Mouse (Mus musculus): ENCODE results near the gene Ergic3. TPM values are rescaled to one million over a fixed set of nuclear protein-coding genes. Genes with fewer than 3 reads are reported as not detected.

Ergic3 gene
- 84.0 and 97.9 TPM in 2 replicates for total RNA-seq (2017)

DNA sequence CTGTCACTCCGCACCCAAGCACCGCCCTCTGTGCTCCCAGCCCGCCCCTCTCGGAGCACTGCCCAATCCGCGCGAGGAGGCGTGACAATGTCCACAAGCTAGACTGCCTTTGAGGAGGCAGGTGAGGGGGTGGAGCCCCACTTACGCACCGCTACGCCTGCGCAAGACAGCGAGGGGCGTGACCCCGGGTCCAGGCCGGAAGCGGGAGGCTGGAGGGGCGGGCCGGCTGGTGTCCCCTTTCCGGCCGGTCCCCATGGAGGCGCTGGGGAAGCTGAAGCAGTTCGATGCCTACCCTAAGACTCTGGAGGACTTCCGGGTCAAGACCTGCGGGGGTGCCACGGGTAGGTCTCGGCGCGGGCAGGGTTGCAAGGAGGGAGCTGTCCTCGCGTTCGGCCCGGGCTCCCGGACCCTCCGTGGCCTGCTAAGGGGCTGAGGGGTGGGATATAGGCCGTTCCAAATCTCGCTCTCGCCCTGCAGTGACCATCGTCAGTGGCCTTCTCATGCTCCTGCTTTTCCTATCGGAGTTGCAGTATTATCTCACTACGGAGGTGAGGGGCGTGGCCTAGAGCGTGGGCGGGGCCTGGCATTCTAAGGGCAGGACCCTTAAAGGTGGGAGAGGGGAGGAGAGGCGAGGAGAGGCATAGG is at the start of gene Ergic3, which contains the start of gene 6430550D23Rik:
Ergic3 (plus strand) TSS at position 158 of the 645 bp plus-strand sequence.
6430550D23Rik (minus strand) TSS at position 90 of the 645 bp plus-strand sequence.
- ATAC-seq (replicated peaks in 1 of 2; ENCODE audit: insufficient read depth in 1 of 2, low FRiP score in 2 of 2, low TSS enrichment in 1 of 2, low read depth in 1 of 2, poor library complexity in 2 of 2, severe bottlenecking in 2 of 2) = peak; percentile 98 to 99

DNA sequence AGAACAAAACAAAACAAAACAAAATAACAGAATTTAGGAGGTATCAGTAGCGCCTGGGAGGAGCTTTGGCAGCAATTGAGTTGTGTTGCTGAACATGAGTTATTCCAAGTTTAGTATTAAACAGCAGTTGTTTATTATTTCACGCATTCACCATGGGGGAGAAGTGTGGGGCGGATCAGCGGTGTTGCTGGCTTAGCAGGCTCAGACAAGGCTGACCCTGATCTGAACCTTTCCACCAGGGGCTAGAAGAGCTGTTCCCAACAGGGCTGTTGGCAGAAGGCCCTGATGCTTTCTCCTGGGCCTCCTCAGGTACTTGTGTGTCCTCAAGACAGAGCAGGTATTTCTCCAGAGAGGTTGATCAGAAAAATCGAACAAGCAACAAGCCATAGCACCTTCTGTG is 47.9 kb upstream of the Ergic3 start:
- no peak for ATAC-seq (replicated peaks in 1 of 2; ENCODE audit: insufficient read depth in 1 of 2, low FRiP score in 2 of 2, low TSS enrichment in 1 of 2, low read depth in 1 of 2, poor library complexity in 2 of 2, severe bottlenecking in 2 of 2)

DNA sequence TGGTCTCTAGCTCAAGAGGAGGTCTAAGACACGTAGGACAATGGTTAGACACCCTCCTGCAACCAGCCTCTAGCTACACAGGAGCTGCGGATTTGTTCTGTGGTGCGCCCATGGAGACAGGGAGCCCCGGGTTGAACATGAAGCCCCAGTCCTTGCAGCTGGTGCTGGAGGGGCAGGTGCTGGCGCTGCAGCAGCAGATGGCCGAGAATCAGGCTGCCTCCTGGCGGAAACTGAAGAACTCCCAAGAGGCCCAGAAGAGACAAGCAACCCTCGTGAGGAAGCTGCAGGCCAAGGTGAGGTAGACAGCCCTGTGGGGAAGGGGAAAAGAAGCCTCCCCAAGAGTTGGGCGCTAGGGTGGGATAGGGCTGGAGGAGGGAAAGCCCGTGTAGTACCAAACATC is 46.0 kb upstream of the Ergic3 start:
- no peak for ATAC-seq (replicated peaks in 1 of 2; ENCODE audit: insufficient read depth in 1 of 2, low FRiP score in 2 of 2, low TSS enrichment in 1 of 2, low read depth in 1 of 2, poor library complexity in 2 of 2, severe bottlenecking in 2 of 2)

DNA sequence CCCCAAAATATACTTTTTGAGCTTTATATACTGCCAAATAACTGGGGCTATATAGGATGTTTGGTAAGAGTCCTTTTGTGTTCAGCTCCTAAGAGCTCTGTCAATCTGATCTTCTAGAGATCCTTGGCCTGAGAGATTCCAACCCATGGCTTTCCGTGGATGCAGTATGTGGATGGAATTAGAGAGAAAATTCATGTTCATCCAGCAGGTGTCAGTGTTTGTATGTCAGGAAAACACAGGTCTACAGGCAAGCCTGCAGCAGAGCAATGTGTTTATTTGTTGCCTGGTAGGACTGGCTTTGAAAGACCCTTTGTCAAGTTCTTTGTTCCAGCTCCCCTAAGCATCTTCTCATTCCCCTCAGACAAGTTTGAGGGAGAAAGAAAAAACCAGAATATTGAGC is 44.9 kb upstream of the Ergic3 start:
- 0 out of 4 replicates have a peak, but pooled peaks of 1 of the 2 experiments have one; percentile 12 for ATAC-seq (replicated peaks in 1 of 2; ENCODE audit: insufficient read depth in 1 of 2, low FRiP score in 2 of 2, low TSS enrichment in 1 of 2, low read depth in 1 of 2, poor library complexity in 2 of 2, severe bottlenecking in 2 of 2)

DNA sequence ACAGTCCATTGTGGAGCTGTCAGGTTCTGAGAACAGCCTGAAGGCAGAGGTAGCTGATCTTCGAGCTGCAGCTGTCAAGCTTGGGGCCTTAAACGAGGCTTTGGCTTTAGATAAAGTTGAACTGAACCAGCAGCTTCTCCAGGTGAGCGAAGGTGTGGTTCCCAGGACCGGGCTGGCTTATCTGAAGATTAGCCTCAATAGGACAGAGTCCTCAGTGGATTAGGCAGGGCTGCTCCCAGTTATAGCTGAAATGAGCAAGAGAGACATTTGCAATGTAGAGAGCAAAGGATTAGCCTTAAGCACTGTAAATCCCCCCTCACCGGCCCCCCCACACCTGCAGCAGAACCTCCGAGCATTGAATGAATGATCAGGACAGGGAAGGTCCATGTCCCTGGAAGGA is 34.5 kb upstream of the Ergic3 start:
- ATAC-seq (replicated peaks in 1 of 2; ENCODE audit: insufficient read depth in 1 of 2, low FRiP score in 2 of 2, low TSS enrichment in 1 of 2, low read depth in 1 of 2, poor library complexity in 2 of 2, severe bottlenecking in 2 of 2) = no peak

DNA sequence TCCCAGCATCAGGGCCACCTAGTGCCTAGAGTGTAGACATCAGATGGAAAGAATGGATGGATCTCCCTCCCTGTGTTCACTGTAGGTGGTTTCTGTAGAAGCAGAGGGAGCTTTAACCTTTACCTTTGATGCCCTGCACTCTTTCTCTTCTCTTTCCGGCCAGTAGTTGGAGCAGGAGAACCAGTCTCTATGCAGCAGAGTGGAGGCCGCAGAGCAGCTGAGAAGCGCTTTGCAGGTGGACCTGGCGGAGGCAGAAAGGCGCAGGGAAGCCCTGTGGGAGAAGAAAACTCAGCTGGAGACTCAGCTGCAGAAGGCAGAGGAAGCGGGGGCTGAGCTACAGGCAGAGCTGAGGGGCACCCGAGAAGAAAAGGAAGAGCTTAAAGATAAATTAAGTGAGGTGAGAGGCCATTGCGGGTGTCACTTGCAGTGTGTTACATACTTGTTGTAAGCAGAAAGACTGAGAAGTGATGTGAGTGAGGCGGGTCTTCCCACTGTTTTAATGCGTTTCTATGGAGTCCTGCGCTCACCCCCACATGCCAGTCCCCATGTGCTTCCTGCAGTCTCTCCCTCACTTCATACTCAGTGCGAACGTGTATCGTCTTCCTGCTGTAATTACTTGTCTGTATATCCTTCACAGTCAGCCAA is 33.6 kb upstream of the Ergic3 start:
- ATAC-seq (replicated peaks in 1 of 2; ENCODE audit: insufficient read depth in 1 of 2, low FRiP score in 2 of 2, low TSS enrichment in 1 of 2, low read depth in 1 of 2, poor library complexity in 2 of 2, severe bottlenecking in 2 of 2) = no peak

DNA sequence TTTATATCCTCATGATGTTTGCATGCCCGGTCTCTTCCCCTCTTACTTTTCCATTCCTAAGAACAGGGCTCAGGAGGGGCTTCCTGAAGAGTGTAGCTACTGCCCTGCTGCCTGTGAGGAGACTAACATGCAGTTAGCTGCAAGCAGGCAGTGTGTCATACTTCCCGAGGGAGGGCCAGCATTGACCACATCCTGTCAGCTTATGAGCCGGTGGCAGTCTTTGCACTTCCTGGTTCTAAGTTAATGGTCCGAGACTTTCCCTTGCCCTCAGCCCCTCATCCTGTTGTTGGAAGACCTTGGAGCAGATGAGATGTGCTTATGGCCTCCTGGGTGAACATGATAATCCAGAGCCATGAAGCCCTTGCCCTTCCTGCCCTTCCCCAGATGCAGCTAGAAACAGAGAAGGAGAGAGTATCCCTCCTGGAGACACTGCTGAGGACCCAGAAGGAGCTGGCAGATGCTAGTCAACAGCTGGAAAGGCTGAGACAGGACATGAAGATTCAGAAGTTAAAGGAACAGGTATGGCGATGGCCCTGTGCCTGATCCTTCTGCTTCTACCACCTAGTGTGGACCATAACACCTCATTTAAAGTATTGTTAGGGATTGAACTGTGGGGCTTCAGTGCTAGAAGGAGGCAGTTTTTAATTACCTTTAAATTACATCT is 28.4 kb upstream of the Ergic3 start:
- ATAC-seq (replicated peaks in 1 of 2; ENCODE audit: insufficient read depth in 1 of 2, low FRiP score in 2 of 2, low TSS enrichment in 1 of 2, low read depth in 1 of 2, poor library complexity in 2 of 2, severe bottlenecking in 2 of 2) = peak; percentile 89 to 99

DNA sequence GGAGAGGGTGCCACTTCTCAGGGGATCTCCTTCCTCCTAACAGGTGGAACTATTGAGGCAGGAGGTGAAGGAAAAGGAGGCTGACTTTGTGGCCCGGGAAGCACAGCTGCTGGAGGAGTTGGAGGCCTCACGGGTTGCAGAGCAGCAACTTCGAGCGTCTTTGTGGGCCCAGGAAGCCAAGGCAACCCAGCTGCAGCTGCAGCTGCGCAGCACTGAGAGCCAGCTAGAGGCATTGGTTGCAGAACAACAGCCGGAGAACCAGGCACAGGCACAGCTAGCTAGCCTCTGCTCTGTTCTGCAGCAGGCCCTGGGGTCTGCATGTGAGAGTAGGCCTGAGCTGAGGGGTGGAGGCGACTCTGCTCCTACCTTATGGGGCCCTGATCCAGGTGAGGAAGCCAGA is 22.1 kb upstream of the Ergic3 start:
- no peak for ATAC-seq (replicated peaks in 1 of 2; ENCODE audit: insufficient read depth in 1 of 2, low FRiP score in 2 of 2, low TSS enrichment in 1 of 2, low read depth in 1 of 2, poor library complexity in 2 of 2, severe bottlenecking in 2 of 2)

DNA sequence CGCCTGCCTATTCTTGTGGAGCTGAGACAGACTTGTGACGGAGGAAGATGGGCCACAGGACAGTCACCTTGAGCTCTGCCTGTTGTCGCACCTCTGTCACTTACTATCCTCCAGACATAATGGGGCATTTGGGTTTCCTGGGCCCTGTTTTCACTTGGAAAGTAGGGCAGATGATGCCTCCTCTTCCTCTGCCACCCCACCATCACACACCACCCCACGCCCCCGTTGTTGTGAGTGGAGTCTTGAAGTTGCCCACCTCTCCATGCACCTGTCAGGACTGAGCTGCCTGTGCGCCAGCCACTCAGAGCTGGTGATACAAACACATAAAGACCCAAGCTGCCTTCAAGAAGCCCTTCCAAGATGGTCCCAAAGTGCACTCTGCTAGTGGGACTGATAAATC is 20.7 kb upstream of the Ergic3 start:
- no peak for ATAC-seq (replicated peaks in 1 of 2; ENCODE audit: insufficient read depth in 1 of 2, low FRiP score in 2 of 2, low TSS enrichment in 1 of 2, low read depth in 1 of 2, poor library complexity in 2 of 2, severe bottlenecking in 2 of 2)

DNA sequence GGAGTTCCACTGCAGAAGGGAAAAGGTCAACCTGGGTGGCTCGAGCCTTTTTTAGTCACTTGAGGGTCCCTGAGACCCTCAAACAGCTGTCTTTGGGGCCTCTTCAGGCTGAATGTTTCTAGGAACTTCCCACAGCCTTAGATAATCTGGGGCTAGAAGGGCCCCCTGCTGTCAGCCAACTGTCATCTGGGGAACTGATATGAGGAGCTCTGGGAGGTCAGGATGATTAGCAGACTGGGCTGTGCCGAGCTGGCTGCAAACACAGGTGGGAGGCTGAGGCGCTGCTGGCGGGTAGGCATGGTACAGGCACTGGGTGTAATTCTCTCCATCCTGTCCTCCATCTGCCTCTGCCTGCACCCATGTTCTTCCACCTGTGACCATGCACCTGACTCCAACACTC is 18.8 kb upstream of the Ergic3 start:
- ATAC-seq (replicated peaks in 1 of 2; ENCODE audit: insufficient read depth in 1 of 2, low FRiP score in 2 of 2, low TSS enrichment in 1 of 2, low read depth in 1 of 2, poor library complexity in 2 of 2, severe bottlenecking in 2 of 2) = peak in 1 of 2 experiments; percentile 29; a peak in 1 of 4 replicates

DNA sequence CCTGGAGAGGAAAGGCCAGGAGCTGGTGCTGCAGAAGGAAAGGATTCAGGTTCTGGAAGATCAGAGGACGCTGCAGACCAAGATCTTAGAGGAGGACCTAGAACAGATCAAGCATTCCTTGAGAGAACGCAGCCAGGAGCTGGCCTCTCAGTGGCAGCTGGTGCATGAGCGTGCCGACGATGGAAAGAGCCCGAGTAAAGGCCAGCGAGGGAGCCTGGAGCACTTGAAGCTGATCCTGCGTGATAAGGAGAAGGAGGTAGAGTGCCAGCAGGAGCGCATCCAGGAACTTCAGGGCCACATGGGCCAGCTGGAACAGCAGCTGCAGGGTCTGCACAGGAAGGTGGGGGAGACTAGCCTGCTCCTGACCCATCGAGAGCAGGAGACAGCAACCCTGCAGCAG is 16.7 kb upstream of the Ergic3 start:
- ATAC-seq (replicated peaks in 1 of 2; ENCODE audit: insufficient read depth in 1 of 2, low FRiP score in 2 of 2, low TSS enrichment in 1 of 2, low read depth in 1 of 2, poor library complexity in 2 of 2, severe bottlenecking in 2 of 2) = no peak

DNA sequence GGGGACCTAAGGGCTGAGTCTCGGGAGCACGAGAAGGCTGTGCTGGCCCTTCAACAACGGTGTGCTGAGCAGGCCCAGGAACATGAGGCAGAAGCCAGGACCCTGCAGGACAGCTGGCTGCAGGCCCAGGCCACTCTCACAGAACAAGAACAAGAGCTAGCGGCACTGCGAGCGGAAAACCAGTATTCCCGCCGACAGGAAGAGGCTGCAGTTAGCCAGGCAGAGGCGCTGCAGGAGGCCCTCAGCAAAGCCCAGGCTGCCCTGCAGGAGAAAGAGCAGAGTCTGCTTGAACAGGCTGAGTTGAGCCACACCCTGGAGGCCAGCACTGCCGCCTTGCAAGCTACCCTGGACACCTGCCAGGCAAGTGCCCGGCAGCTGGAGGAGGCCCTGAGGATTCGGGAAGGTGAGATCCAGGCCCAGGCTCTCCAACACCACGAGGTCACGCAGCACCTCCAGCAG is 16.0 kb upstream of the Ergic3 start:
- no peak for ATAC-seq (replicated peaks in 1 of 2; ENCODE audit: insufficient read depth in 1 of 2, low FRiP score in 2 of 2, low TSS enrichment in 1 of 2, low read depth in 1 of 2, poor library complexity in 2 of 2, severe bottlenecking in 2 of 2)

DNA sequence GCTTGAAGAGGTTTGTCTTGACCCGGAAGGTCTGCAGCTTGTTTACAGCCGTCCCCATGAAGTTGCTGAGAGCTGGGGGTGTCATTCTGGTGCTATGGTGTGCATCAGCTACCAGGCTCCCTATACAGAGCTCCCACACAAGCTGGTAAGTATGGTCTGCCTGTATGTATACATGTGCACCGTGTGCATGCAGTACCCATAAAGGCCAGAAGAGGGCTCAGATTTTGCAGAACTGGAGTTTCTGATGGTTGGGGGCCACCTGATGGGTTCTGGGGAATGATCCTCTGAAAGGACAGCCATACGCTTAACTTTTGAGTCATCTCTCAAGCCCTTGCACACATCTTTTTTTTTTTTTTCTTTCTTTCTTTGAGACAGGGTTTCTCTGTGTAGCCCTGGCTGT is 2.5 kb upstream of the Ergic3 start:
- ATAC-seq (replicated peaks in 1 of 2; ENCODE audit: insufficient read depth in 1 of 2, low FRiP score in 2 of 2, low TSS enrichment in 1 of 2, low read depth in 1 of 2, poor library complexity in 2 of 2, severe bottlenecking in 2 of 2) = no peak

DNA sequence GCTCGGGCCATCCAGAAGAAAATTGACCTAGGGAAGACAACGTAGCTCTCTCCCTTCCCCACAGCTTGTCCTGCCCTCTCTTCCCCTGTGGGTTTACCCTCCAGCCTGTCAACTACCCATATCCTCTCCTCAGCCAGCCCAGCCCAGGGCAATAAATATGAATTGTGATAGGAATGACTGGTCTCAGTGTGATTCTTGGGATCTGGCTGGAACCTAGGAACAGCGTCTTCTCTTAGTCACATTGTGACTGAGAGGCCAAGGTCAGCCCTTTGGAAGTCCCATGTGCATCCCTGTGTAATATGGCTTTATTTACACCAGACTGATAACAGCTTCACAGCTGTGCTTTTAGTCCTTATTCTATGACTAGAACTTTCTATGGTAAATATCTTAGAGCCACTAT is 10.3 kb downstream of the Ergic3 start:
- ATAC-seq (replicated peaks in 1 of 2; ENCODE audit: insufficient read depth in 1 of 2, low FRiP score in 2 of 2, low TSS enrichment in 1 of 2, low read depth in 1 of 2, poor library complexity in 2 of 2, severe bottlenecking in 2 of 2) = no peak

DNA sequence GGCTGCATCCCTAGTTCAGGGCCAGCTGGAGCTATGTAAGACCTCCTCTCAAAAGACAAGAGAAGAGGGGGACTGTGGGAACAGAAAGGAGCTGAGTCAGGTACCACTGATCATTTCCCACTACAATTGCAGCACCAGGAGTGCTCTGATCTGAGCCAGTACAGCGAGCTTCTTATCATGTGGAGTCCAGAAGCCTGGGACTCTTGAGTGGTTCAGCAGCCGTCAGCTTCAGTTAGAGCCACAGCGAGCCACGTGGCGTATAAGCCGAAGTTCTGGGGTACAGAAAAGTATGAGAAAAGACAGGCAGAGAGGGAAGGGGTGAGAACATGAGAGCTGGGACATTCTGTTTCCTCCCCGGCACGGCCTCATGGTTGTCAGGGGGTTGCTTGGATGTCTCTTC is 13.4 kb downstream of the Ergic3 start:
- ATAC-seq (replicated peaks in 1 of 2; ENCODE audit: insufficient read depth in 1 of 2, low FRiP score in 2 of 2, low TSS enrichment in 1 of 2, low read depth in 1 of 2, poor library complexity in 2 of 2, severe bottlenecking in 2 of 2) = no peak

DNA sequence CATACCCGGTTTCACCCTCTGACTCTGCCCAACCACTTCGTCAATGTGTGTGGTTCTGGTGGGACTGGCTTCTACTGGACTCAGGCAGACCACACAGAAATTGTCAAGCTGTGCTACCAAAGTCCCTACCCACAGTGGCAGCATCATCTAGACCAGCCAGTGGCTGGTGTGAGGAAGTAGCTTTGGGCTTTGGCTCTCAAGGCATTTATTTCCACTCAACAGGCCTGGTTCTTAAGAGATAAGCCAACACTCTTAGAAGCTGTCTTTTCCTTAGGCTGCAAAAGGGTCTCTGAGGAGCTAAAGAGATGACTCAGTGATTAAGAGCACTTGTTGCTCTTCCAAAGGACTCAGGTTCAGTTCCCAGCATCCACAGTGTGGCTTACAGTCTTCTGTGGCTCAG is 13.9 kb downstream of the Ergic3 start:
- ATAC-seq (replicated peaks in 1 of 2; ENCODE audit: insufficient read depth in 1 of 2, low FRiP score in 2 of 2, low TSS enrichment in 1 of 2, low read depth in 1 of 2, poor library complexity in 2 of 2, severe bottlenecking in 2 of 2) = no peak

DNA sequence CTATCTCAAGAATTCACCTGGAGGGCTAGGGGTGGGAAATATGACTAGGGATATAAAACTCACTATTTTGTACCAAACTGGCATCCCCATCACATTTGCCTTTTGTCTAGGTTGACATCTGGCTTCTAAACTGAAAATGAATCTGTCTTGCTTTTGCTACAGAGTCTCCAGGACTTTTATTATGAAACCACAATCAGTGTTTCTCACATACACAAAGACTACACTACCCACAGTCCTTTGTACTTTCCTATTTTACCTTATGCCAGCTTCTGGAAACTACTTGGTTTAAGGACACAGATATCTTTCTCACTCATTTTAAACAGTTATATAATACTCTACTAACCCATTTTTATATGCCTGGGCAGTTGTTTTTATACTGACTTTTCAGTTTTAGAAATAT is 17.6 kb downstream of the Ergic3 start:
- ATAC-seq (replicated peaks in 1 of 2; ENCODE audit: insufficient read depth in 1 of 2, low FRiP score in 2 of 2, low TSS enrichment in 1 of 2, low read depth in 1 of 2, poor library complexity in 2 of 2, severe bottlenecking in 2 of 2) = no peak

DNA sequence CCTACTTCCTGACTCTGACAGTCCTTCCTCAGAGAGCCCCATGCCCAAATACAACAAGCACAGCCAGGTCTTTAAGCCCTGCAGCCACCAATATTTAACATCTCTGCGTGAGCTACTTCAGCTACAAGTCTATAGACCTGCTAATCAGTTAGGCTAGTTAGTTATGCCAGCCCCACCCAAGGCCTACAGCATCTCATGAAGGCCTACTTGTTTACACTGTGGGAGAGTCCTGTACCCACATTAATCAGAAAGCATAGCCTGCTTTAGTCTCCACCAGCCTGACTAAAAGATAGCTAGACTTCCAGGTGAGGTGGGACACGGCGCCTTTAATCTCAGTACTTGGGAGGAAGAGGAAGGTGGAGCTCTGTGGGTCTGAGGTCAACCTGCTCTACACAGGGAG is 31.5 kb downstream of the Ergic3 start:
- no peak for ATAC-seq (replicated peaks in 1 of 2; ENCODE audit: insufficient read depth in 1 of 2, low FRiP score in 2 of 2, low TSS enrichment in 1 of 2, low read depth in 1 of 2, poor library complexity in 2 of 2, severe bottlenecking in 2 of 2)
